Mouse (Mus musculus) heart, postnatal 36 days (tissue): Measurements from ENCODE around the gene Gm45213. TPM values are rescaled to one million over a fixed set of nuclear protein-coding genes. Genes with fewer than 3 reads are reported as not detected.
"Not testable (repeated sequence)": the region's sequence is repeated elsewhere in the genome, so short reads cannot be mapped to it uniquely, and the experiment has no call there.

ENCODE experiments used
- DNase-seq, 2 experiments: peaks; one replicate each; pipeline ENCODE4 v3.0.0; 2021 to 2022
- intact Hi-C: fragments of 180-260 bp; cut with DNase I; formaldehyde crosslinking; loops from one replicate; pipeline ENCODE4 v1.15.1; 2025
- total RNA-seq, 2 experiments: library from RNA; stranded (reverse); gene quantifications; 2 replicates each; pipeline ENCODE4 v1.2.3; 2021

Gm45213 gene
- total RNA-seq, 2 experiments from 2014 or later: not detected

DNA sequence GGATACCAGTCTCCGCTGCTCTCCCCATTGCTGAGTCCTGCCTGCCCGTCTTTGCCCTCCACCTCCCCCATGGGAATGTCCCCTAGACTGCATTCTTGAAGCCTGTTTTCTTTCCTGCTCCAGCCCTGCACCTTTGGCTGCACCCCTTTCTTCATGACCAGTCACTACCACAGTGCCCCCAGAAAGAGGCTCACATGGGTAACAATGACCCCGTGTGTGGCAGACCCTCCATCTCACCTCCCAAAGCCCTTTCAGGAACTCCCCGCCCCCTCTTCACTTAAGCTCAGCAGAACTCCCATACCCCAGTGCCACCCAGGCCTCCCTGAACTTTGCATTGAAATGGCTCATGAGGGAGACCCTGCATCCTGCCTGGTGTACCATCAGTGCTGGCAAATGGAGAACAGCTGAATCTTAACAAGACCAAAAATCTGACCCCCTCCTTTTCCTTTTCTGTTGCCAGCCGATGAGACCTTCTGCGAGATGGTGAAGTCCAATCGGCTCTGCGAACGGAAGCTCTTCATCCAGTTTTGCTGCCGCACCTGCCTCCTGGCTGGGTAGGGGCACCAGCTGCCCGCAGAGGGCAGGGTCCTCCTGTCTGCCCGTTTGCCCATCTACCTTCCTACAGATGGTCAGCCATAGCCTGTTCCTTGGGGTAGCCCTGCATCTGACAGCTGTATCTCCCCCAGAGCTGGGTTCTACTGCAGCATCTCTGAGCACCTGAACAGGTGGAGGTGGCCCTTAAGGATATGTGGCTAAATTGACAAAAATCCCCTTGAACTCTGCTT is 5.2 kb downstream of the Gm45213 start:
- intact Hi-C loops: no loop called here
- no peak for DNase-seq

DNA sequence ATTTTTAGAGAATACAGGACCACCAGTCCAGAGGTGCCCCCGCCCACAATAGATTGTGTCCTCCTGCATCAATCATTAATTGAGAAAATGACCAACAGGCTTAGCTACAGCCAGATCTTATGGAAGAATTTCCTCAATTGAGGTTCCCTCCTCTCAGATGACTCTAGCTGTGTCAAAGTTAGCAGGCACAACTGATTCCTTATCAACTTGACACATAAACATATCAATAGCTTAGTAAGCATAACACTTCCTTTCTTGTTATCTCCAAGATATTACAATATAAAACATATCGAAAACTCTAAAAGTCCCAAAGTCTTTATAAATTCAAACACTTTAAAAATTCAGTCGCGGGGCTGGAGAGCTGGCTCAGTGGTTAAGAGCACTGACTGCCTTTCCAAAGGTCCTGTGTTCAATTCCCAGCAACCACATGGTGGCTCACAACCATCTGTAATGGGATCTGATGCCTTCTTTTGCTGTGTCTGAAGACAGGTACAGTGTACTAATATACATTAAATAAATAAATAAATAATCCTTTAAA is 10.6 kb downstream of the Gm45213 start:
- intact Hi-C loops: loop anchor here (2.0 to 5.0 kb wide), 2 partner anchors 112 to 281 kb away; no protein-coding TSS in a partner anchor
- no peak for DNase-seq

DNA sequence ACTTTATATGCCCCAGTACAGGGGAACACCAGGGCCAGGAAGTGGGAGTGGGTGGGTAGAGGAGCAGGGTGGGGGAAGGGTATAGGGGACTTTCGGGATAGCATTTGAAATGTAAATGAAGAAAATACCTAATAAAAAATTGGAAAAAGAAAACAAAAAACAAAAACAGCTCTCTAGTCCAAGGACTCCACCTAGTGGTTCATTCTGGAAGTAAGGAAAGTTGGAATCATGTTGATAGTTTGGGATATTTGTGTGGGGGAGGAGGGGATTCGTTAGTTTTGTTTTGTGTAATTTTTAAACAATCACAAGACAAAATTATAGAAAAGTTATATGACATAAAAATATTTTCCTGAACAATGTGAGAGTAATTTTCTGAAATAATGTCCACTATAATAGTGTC is 12.0 kb downstream of the Gm45213 start:
- intact Hi-C loops: loop anchor here (1.0 to 5.0 kb wide), 3 partner anchors 193 to 351 kb away; partner anchors contain the start of gene Pcsk6
- DNase-seq: not testable (repeated sequence)

DNA sequence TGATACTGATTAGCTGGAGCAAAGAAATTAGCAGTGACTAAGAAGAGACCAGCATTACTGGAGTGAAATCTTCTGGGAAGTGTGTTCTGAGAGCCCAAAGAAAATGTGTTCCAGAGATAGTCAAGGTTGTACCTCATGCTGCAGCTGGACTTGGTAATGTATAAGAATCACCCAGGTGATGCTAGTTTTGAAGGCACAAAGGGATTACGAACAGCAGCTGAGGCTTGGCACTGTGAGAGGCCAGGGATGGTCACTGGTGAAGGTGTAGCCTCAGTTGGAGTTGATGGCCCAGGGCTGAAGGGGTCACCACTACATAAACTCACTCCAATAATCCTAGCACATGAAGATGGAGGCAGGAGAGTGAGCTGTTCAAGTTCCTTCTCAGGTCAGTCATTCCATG is 15.3 kb downstream of the Gm45213 start, which contains the start of gene Snrpa1:
TSS of gene Snrpa1 (plus strand) at position 301 of the 400 bp plus-strand sequence.
- intact Hi-C loops: loop anchor here (5.0 kb wide), 1 partner anchor 196 kb away; the partner anchor contains the start of gene Pcsk6
- no peak for DNase-seq

DNA sequence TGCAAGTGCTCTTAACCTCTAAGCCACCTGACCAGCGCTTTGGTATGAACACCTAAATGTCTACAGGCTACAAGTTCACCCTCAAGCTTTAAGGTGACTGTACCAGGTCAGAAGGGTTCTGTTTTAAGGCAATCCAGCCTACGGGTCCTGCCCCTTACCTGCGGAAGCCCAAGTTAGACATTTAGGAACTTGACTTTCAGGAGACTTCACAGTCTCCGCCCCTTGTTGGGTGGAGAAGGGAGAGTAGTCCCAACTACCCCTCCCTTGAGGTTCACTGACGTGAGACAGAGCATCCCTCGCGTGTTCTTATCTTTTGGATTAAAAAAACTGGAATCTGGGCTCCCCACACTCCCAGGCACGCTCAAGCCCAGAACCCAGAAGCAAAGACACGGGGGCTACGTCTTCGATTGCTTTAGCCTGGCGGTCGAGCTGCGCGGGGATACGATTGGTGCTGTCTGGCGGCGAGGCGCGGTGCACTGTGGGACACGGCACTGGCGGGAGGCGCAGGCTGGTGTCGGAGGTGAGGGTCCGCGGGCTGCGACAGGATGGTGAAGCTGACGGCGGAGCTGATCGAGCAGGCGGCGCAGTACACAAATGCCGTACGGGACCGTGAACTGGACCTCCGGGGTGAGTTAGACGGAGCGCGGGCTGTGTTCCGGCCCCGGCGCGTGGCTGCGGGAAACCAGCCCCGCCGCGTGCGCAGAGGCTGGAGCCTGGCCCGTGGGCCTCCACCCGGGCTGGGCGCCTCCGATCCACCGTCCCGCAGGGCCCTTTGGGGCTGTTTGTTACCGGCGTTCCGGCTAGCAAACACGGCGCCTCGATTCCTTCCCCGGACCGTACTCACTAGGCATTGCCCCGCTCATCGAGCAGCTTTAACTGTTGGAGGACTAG is 16.9 kb downstream of the Gm45213 start:
- peak; percentile 88 to 91 for DNase-seq
- intact Hi-C loops: loop anchor here (2.0 kb wide), 1 partner anchor 18 kb away; the partner anchor contains the start of gene Selenos

DNA sequence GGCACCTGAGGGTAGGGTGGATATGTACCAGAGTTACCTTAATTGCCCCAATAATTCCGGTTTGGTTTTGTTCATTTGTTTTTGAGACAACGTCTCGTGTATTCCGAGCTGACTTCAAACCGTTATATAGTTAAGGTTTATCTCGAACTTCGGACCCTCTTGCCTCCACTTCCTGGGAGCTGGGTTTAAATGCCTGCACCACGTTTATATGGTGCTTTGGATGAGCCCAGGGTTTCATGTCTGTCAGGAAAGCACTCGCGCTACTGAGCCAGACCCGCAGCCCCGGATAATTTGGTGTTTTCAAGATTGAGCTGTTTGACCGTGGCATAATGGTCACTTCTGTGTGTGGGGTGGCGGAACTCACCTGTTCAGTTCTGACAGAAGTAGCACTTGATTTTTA is 17.7 kb downstream of the Gm45213 start:
- DNase-seq: no peak
- intact Hi-C loops: loop anchor here (2.0 kb wide), 1 partner anchor 18 kb away; the partner anchor contains the start of gene Selenos

DNA sequence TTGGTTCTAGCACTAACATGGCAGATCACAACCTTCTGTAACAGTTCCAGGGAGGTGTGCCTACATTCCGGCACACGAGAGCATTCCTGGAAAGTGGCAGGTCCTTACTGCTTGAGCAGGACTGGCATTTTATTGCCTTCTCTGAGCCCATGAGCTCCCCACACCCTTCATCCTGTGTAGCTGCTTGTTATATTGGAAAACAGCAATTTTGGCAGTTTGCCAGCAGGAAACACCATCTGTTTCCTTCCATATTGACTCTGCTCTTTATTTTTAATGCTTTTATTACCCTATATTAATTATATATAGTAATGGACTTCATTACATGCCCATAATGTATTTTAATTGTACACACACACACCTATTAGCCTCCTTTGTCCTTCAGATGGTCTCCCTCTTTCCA is 33.0 kb downstream of the Gm45213 start:
- intact Hi-C loops: loop anchor here (10.0 kb wide), 1 partner anchor 1682 kb away; the partner anchor contains the start of genes Mcee and Mphosph10
- DNase-seq: no peak

DNA sequence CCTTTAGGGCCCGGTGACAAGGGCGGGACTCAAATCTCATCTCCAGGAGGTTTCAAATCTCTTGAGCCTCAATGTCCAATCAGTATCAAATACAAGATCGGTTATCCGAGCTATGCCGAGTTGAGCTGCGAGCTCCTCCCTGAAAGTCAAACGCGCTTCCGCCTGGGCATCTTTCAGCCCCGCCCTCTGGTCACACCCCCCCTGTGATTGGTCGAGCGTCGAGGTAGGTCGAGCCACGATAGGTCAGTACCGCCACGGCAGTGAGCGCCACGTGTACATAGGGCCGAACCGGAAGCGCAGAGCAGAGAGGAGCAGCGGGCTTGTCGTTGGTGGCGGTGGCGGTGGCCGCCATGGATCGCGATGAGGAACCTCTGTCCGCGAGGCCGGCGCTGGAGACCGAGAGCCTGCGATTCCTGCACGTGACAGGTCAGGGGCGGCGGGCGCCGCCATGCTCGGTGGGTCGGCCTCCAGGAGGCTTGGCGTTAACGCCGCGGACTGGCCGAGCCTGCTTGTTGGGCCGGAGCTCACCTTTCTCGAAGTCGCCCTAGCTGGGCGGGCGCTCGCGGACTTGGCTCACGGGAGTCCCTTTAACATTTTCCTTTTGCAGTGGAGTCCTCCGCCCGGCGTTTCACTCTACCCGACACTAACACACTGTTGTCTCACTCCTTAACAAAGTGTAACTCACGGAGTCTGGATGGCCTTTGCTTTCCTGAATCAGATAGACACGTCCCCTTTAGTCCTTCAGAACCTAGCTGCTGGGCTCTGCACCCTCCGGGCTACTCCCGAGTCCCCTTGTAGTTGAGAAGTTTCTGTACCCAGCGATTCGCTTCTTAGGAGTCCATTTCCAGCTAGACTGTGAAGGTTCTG is 36.2 kb downstream of the Gm45213 start, which contains the start of gene Selenos:
TSS of gene Selenos (plus strand) at position 286 of the 867 bp plus-strand sequence.
- intact Hi-C loops: loop anchor here (2.0 to 10.0 kb wide), 2 partner anchors 19 to 1685 kb away; partner anchors contain the start of genes Mcee and Mphosph10
- DNase-seq: peak; percentile 90 to 93

DNA sequence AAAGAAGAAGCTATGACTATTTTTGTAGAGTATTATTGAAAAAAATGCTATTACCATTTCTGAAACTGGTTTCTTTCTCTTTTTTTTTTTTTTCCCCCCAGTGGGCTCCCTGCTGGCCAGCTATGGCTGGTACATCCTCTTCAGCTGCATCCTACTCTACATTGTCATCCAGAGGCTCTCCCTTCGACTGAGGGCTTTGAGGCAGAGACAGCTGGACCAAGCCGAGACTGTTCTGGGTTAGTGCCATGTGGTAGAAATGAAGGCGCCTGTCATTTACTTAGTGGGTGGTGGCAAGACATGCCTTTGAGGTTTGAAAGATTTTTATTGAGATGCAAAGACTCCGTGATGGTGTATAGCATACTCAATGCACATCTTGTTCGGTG is 36.8 kb downstream of the Gm45213 start:
- DNase-seq: no peak
- intact Hi-C loops: no loop called here

DNA sequence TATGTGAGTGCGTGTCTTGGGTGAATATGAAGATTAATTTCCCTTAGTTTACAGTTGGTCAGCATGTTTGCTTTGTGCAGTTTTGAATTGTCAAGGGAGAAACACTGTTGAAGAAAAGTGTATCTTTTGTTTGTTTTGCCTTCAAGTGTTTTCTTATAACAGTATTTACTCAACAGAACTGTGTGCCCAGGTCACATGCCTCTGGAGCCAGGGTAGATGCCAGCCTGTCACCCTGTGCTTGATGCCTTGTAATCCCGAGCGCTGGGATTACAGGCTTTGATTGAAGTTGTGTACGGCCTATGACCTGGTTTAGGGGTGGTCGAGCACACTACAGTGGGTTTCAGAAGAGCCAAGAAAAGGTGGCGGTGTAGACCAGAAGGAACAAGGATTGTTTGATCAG is 40.4 kb downstream of the Gm45213 start:
- no peak for DNase-seq
- intact Hi-C loops: no loop called here

DNA sequence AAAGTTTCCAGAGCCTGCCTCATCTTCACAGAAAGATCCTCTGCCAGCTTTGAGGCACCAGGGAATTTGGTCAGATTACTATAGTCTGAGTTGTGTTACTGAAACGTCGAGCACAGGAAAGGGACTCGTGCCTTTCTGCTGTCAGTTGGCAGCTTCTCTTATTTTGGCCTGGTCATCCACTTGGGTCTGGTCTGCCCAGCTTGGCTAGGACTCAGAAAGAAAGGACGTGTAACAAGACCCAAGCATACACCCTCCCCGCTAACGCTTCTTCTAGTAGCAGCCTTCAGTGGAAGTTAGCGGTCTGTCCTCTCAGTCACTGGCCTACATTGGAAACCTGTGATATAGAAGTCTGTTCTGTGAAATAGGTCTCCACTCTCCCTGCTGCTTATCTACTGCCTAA is 41.1 kb downstream of the Gm45213 start:
- intact Hi-C loops: no loop called here
- no peak for DNase-seq

DNA sequence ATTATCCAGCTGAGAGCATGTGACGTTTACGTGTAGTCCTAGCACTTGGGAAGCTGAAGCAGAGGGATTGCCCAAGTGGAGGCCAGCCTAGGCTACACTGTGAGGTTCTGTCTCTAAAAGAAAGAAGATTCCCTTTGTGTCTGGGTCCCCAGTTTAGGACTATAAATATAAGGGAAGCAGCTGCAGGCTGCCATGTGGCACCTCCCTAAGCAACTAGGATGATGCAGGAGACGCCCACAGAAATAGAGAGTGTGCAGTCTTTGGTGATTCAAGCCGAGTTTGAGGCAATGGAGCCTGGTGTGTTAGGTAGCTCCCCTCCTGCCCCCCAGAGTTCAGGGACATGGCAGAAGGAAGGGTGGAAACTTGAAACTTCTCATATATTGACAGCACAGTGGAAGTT is 44.2 kb downstream of the Gm45213 start:
- DNase-seq: no peak
- intact Hi-C loops: no loop called here

DNA sequence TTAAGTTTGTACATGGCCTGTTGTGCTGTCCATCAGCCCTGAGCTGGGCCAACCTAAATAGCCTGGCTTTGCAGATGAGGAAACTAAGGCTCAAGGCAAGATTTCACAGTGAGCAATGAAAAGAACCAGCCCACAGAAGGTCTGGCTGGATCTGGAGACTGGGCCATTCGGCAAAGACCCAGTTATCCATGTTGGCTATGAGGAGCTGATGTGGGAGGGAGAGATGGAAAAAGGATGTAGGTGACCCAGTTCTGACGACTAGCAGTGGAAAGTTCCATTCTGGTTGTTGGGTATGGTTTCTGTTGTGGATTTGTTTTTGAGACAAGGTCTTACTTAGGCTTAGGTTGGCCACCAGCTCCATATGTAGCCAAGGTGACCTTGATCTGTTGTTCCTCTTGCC is 44.7 kb downstream of the Gm45213 start:
- DNase-seq: no peak
- intact Hi-C loops: no loop called here

DNA sequence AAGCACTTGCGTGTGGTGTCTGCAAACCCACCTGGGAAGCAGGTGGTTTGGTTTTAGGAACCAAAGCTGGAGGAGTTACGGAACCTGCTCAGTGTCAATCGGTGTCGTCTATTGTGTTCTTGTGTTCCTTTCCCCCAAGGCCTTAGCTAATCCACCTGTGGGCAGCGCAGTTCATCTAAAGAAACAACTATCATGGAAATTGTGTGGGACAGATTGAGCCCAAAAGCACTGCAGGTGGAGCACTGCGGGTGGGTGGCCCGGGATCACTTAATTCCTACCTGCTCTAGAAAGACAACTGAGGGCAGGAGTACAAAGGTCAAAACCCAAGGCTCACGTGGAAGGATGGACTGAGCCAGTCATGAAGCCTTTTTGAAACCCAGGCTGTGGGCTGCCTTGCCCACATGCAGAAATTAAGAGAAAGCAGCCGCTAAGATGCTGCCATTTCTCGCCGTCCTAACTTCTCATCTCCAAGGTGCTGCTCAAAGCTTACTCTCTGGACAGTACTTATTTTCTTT is 47.3 kb downstream of the Gm45213 start:
- intact Hi-C loops: no loop called here
- DNase-seq: no peak

DNA sequence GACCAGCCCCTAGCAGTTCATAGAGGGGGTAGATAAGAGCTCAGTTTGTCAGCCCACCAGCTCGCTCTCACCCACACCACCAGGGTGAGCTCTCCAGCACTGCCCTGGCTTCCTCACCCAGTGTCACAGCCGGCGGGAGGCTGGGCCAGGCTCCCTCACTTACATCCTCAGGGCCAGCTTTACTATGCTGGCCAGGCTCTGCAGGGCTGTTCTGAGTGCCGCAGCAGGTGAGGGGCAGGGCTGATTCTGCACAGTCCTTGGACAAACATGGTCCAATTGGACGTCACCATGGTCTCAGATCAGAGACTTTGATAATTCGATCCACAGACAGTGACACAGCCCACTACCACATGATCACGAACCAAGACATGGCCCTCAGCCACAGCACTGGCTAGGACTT is 48.2 kb downstream of the Gm45213 start:
- DNase-seq: no peak
- intact Hi-C loops: no loop called here

DNA sequence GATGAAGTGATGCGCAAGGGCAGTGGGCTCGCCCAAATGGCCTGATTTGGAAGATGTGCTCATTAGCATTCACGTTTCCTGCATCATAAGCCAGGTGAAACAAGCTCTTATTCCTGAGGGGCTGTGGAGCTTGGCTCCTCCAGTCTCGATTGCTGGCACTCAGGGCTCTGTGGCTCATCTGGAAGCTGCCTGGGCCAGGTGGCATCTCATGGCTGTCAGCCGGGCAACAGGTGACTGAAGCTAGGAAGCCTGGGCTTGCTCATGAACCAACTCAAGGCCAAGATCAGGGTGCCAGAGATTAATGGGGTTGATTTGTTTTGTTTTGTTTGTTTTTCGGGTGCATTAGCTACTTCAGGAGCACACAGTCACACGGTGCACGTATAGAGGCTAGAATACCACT is 49.3 kb downstream of the Gm45213 start:
- no peak for DNase-seq
- intact Hi-C loops: no loop called here

DNA sequence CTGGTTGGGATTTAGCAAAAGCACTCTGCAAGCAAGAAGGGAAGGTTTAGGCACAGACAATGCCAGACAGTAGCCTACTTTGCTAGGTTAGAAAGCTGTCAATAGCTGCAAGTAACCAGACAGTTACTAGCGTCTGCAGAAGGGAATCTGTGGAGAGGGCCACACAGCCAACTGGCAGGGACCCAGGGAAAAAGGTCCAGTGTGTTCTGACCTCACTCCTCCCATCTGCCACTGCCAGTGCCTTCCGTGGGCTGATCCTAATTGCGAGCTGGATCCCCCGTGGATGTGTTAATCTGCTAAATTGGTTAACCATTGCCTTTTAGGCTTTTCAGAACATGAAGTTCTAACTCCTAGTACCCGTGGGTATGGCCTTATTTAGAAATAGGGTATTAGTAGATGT is 50.7 kb downstream of the Gm45213 start:
- intact Hi-C loops: no loop called here
- DNase-seq: peak; percentile 26 to 38

DNA sequence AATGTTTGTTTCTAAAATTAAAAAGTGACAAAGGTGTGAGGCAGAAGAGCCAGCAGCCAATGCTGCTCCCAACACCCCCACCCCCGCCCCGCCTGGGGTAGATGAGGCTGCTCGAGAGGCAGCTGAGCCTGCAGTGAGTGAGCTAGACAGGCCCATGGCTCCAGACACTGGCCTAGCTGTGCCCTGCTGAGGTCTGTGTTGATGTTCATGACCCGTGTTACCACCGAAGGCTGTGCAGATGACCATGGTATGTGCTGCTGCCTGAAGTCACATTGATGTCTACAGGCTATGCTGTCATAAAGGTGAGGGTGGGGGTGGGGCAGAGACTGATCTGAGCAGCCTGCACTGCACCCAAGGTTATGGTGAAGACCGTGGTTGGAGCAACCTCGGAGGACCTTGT is 55.4 kb downstream of the Gm45213 start:
- intact Hi-C loops: no loop called here
- no peak for DNase-seq

DNA sequence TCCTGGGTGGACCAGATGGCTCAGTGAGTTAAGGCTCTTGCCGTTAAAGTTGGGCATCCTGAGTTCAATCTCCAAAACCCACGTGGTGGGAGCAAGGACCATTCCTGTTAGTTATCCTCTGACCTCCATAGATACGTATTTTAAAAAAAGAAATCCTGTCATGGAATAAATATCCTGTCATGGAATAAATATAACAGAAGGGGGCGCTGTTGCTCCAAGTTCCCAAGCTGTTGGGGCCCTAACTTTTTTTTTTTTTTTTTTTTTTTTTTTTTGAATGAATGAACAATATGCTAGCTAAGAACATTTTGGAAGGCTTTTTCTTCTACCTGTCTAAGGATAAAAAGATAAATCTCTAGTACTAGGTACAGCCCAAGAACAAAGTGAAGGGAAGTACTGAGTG is 58.5 kb downstream of the Gm45213 start:
- intact Hi-C loops: loop anchor here (1.0 to 2.0 kb wide), 4 partner anchors 148 to 561 kb away; partner anchors contain the start of gene Lrrk1
- no peak for DNase-seq
